Mouse (Mus musculus) heart, adult 11 months (tissue): ENCODE measurements around the gene Runx2.

Source experiments
- DNase-seq: peaks from one replicate; pipeline ENCODE4 v3.0.0; 2022

Gene Runx2

DNA sequence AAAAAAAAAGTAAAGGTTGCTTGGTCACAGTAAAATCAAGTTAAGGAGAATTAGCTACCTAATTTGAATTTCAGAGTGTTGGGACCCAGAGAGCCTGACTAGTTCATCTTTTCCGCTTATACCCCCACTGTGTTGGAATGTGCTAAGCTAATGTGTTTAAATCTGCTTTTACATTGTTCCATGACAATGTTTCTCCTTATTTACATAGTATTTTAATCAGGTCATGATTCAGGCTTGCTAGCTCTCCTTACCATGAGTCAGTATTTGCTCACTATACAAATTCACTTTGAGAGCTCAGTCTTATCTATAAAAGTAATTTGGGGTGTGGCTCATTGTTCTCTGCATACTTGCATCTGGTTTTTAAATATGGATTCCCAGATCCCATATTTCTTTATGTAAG lies 47.2 kb downstream of the Runx2 start:
- no peak for DNase-seq

DNA sequence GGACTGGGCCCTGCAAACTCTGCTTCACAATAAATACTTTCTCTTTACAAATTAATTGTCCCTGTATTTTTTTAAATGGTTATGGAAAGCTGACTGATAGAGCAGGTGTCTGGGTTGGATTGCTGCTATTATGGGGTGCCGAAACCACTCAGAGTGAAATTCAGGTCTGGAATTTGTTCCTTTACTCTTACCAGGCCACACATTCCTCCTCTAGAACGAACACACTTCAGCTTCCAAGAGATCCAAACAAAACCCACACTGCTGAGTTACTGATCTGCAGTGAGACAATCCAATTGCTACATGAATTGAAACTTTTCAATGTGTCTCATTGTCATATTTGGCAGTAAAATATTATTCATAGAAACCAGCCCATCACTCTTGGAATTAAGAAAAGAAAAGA lies 47.6 kb downstream of the Runx2 start:
- DNase-seq = peak; percentile 15

DNA sequence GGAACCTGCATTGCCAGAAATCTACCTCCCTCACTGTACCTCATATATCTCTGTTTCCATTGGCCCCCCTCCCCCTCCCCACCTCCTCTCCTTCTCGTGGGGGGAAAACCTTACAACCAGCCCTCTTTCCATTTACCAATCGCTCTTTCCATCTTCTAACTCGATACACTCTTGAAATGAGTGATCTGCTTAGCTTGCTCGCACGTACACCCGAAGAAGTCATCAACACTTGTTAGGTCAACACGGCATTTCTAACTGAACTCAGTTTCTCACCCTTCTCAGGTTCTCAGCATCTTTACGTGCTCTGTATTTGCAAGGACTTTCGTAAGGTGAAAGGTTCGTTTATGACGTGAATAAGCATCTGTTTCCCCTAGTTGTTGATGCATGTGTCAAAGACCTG lies 48.3 kb downstream of the Runx2 start:
- DNase-seq = peak; percentile 31

GRCm38 (mm10) chr17:44745378-44745777 lies 69.2 kb downstream of the Runx2 start:
- peak; percentile 49 for DNase-seq

- no peak for DNase-seq
Measured at GRCm38 (mm10) chr17:44743780-44744179, 70.8 kb downstream of the Runx2 start.

DNA sequence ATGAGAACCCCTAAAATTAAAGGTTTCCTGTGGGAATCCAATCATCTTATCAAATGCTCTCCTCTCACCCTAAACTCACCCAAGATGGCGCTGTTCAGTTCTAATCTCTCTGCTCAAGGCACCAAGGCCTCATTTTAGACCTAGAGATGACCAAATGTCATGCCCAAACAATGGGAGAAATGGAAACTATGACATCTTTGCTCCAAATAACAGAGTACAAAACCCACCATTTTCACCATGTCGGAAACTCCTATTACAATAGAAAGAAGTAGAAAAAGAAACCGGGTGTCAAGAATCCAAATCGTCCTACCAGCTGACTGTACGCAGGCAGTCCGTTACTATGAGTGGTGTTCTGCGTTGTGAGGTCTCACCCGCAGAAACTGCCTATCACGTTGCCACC lies 72.4 kb downstream of the Runx2 start:
- no peak for DNase-seq

- DNase-seq = peak; percentile 89
Measured at GRCm38 (mm10) chr17:44738121-44738637, 76.4 kb downstream of the Runx2 start.

DNA sequence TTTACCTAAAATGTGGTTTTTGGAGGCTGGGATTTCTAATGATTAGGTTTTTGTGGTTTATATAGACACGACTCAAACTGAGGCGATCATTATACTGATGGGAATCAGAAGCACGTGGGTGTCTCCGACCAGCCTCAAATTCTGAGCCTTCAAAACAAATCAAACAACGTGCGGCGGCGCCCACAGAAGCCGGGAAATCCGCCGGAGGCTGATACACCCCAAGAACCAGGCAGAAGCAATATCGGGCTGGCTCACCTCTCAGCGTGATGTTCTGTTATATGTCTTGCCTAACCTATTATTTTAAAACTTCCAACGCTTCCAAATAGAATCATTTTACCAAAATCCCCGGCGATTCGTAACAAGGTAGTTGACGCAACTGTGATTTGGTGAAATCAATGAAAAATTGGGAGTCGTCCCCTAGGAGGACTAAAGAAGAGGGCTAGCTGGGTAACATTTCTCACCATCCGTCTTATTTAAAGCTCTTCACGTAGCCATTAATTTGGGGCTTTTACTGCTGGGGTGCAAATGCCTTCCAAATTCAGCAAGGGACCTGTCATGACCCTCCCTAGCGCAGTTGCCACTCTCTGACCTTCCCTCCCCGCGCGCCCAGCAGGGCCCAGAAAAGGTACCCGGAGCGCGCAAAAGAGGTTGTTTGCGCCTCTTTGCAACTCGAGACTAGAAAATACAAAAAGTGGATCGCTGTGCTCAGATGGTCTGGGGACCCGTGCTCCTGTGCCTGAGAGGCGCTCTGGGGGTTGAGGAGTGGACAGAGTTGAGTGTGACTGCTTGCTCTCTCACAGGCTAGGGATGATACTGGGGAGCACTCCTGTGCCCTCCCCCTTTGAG lies 77.1 kb downstream of the Runx2 start:
- DNase-seq = peak; percentile 59

DNA sequence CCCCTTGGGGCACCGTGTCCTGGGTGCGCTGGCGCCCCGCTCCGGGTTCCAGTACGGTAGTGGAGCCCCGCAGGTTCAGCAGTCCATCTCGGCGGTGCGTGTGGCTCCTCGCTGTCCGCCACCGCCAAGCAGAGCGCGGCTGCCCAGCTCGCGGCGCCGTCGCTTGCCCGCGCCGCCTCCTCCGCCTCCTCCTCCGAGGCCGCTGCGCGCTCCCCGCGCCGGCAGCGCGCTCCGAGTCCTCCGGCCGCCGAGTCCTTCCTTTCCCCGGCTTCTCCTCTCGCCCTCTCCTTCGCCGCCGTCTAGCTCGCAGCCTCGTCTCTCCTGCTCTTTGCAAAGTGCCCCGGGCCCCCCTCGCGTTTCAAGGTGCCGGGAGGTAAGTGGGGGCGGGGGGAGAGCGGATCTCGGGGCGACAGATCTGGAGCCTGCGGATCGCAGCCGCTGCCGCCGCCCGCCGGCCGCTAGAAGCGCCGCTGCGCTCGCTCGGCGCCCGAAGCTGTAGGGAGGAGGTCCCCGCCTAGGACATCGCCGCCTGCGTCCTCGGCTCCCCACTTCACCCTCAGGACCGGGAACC lies 78.5 kb downstream of the Runx2 start:
- peak; percentile 96 for DNase-seq

DNA sequence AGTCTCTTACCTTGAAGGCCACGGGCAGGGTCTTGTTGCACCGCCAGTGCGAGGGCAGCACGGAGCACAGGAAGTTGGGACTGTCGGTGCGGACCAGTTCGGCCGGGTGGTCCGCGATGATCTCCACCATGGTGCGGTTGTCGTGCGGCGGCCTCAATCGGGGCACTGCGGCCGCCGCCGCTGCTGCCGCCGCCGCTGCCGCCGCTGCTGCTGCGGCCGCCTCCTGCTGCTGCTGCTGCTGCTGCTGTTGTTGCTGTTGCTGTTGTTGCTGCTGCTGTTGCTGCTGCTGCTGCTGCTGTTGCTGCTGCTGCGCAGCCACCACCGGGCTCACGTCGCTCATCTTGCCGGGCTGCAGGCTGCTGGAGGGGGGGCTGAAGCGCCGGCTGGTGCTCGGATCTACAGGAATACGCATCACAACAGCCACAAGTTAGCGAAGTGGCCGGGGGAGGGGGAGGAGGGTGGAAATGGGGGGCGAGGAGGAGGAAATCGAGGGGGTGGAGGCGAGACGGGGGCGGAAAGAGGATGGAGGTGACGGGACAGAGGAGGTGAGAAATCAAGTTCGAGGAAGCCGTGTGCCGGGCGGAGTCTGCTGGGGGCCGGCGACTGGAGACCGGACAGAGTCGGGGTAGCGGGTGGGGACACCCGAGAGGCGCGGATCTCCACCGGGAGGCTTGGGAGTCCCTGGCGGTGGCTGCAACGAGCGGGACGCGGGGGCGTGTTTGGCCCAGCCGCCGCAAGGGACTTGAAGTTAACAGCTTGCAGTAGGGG lies 79.2 kb downstream of the Runx2 start:
- peak; percentile 94 for DNase-seq

DNA sequence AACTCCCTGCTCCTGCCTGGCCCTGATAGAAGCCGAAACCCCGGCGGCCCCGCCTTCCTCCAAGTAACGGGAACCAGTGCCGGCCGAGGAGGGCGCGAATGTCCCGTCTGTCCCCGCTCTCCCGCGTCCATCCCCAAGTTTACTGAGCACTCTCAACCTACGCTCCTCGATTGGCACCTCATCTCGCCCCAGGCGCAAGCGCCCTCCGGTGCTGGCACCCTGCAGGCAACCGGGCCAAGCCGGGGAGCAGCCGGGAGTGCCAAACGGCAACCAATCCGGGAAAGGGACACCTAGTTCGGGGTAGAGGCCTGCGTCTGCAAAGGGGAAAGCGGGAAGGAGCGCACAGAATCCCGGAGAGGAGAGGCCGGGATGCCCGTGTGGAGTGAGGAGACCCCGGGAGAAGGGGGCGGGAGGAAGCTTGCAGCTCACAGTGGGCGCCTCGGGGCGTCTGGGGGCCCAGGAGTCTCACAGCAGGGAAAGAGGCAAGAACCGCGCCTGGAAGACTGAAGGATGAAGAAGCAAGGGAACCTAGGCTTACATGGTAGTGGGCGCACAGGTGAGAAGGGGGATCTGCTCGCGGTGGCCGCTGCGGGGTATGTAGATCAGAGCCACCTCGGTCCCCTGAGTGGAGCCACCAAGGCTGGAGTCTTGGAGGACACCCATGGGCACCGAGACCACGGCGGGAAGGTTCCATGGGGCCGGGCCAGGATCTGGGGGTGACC lies 79.9 kb downstream of the Runx2 start:
- DNase-seq = peak; percentile 96

DNA sequence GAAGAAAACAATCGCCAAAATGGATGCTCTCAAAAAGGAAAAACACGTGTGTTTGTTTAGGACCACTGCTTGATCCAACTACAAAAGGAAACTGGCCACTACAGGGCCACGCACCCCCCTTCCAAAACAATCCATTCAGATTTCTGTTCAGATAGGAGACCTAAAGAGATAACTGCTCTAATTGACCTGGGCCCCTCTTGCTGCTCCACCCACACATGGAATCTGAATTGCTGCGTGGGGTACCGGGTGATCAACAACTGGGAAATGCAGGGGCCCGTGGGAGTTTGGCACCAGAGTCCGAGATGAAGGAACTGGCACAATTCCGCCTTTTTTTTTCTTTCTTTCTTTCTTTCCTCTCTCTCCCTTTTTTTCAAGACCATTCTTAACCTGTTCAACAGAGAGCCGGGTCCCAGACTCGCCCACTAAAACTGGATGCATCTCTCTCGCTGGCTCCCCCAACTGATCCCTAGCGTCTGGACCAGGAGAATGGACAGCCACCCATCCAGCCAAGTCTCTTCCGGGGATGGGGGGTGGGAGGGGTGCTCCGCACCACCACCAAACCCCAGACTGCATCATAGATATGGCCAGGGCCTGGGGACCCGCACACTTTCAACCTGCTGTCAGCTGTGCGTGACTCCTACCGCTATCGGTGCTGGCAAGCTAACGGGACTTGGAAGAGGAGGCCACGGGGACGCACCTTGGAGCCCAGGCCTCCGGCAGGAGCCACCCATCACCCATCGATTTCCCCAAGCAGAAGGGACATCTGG lies 80.9 kb downstream of the Runx2 start:
- peak; percentile 88 for DNase-seq

GRCm38 (mm10) chr17:44728464-44728863 lies 86.1 kb downstream of the Runx2 start:
- DNase-seq = peak; percentile 68

DNA sequence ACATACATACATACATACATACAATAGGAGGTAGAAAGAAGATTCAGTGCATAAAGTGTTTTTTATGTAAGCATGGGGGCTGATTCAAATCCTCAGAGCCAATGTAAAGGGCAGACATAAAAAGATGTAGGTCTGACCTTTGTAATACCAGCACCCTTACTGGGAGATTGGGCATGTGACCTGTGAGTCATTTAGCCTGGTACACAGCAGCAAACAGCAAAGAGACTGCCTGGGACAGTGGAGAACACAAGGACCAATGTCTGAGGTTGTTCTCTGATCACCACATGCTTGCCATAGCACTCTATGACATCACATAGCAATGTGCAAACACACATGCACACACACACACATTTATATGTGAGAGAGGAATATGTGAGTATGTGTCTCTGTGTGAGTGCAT lies 86.9 kb downstream of the Runx2 start:
- DNase-seq = peak; percentile 33

- DNase-seq = peak; percentile 63
Measured at GRCm38 (mm10) chr17:44724805-44725480, 89.7 kb downstream of the Runx2 start.

GRCm38 (mm10) chr17:44724255-44724654 lies 90.3 kb downstream of the Runx2 start:
- DNase-seq = no peak

GRCm38 (mm10) chr17:44722103-44722792 lies 92.3 kb downstream of the Runx2 start:
- DNase-seq = peak; percentile 73

DNA sequence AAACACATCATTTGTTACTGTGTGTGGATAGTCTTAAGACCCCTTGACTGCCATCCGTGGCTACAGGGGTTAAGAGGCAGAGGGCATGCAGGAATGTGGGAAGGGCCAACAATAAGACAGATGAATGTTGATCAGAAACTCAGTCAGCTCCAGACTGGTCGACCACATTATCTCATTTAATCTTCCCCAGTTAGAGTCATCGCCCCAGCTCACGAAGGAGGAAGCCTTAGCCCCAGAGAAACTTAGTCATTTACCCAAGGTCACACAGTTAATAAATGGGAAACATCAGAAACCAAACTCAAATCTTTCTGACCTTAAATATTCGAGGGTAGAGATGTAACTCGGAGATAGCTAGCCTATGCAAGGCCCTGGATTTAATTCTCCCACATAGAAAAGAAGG lies 96.0 kb downstream of the Runx2 start:
- peak; percentile 28 for DNase-seq

DNA sequence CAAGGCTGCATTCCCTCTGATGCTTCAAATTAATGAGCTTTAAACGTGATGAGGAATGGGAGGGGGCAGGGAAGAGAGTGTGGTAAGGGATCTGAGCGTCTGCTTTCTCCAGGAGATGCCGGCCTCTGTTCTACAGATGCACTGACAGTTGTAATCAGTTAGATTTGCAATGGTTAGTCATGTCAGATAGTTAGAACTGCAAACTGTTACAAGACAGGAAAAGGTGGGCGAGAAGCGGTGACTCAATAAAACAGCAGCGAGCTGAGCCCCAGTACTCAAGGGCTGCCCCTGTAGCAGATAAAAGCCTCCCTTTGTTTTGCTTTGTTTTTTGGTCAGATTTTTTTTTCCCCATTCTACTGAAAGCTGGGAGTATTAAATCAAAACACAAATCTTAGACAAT lies 96.6 kb downstream of the Runx2 start:
- DNase-seq = peak; percentile 66

- no peak for DNase-seq
Measured at GRCm38 (mm10) chr17:44714116-44714515, 100.5 kb downstream of the Runx2 start.

DNA sequence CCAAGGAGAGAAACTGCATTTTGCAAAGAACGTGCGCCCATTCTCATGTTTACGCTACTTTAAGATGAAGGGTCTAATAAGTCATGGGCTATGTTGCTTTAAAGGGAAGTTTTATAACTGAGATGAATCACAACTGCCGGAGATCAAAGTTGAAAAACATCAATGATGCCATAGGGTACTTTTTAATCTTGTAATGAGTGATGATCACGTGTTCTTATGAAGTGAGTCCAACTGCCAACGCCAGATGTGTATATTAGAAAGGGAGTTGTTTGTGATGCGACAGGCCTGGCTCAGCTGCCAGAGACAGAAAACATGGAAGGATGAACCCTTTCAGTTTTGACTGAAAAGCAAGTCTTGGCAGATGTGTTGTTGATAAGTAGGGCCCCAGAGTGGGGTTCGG lies 101.2 kb downstream of the Runx2 start:
- DNase-seq = no peak
